Mouse (Mus musculus) liver, postnatal 0 days (tissue): ENCODE measurements at regions not wholly inside any gene's neighbourhood (a gene's known extent, or its start where the extent isn't known, plus 50 kb on each side); places are given as distances from the start of the nearest gene placed in this dataset.

Experiments used
- ATAC-seq: fragments of 200-750 bp; cut with Nextera tagmentation; 2 replicates; pipeline ENCODE4 v1.8.0; 2017; ENCODE audit warnings: mild to moderate bottlenecking, moderate library complexity
- DNase-seq: peaks from one replicate; pipeline ENCODE4 v3.0.0-alpha.2; 2016
- H3K27ac ChIP-seq: fragments of 300-500 bp; sonication (generic); 2 replicates; pipeline ENCODE4 v1.5.1; 2014; ENCODE audit warnings: antibody characterized with exemption, moderate library complexity, mild to moderate bottlenecking, low read depth
- H3K27me3 ChIP-seq: fragments of 300-500 bp; sonication (generic); 2 replicates; pipeline ENCODE4 v1.6.1; 2014; ENCODE audit warnings: low read length, control low read depth, mixed read lengths; ENCODE audit not compliant: insufficient read depth
- H3K36me3 ChIP-seq: fragments of 300-500 bp; sonication (generic); replicated peaks from 2 replicates; pipeline ENCODE4 v1.6.1; 2014; ENCODE audit warnings: mild to moderate bottlenecking, control low read depth, low read length, moderate library complexity, mixed read lengths; ENCODE audit not compliant: insufficient read depth
- H3K4me1 ChIP-seq: fragments of 300-500 bp; sonication (generic); 2 replicates; pipeline ENCODE4 v1.6.1; 2014; ENCODE audit warnings: antibody characterized with exemption, mild to moderate bottlenecking, control low read depth; ENCODE audit not compliant: insufficient read depth
- H3K4me2 ChIP-seq: fragments of 300-500 bp; sonication (generic); 2 replicates; pipeline ENCODE4 v1.6.1; 2014; ENCODE audit warnings: low read depth, mild to moderate bottlenecking, low read length, moderate library complexity, mixed read lengths
- H3K4me3 ChIP-seq: fragments of 300-500 bp; sonication (generic); 2 replicates; pipeline ENCODE4 v1.5.1; 2014; ENCODE audit warnings: low read depth, low read length
- H3K9ac ChIP-seq: fragments of 300-500 bp; sonication (generic); replicated peaks from 2 replicates; pipeline ENCODE4 v1.6.1; 2014; ENCODE audit warnings: mild to moderate bottlenecking, moderate library complexity
- H3K9me3 ChIP-seq: fragments of 300-500 bp; sonication (generic); 2 replicates; pipeline ENCODE4 v1.6.1; 2016; ENCODE audit warnings: mild to moderate bottlenecking, control low read depth, low read length, mixed read lengths
- CTCF ChIP-seq: sonication (generic); IDR thresholded peaks from 2 replicates; pipeline ENCODE4 v1.5.1; 2016; ENCODE audit warnings: antibody characterized with exemption, low read depth
- EP300 ChIP-seq: IDR thresholded peaks from 2 replicates; pipeline ENCODE4 v1.6.1; 2016; ENCODE audit warnings: antibody characterized with exemption, low read depth, mild to moderate bottlenecking
- WGBS: fragments of 180-500 bp; shearing (Covaris S2); extraction: QIAGEN DNeasy Blood & Tissue Kit; methylation state at CpG from one replicate; pipeline ENCODE4 v1.1.7; 2014; ENCODE audit not compliant: insufficient replicate concordance; 5-methylcytosine and 5-hydroxymethylcytosine counted together

DNA sequence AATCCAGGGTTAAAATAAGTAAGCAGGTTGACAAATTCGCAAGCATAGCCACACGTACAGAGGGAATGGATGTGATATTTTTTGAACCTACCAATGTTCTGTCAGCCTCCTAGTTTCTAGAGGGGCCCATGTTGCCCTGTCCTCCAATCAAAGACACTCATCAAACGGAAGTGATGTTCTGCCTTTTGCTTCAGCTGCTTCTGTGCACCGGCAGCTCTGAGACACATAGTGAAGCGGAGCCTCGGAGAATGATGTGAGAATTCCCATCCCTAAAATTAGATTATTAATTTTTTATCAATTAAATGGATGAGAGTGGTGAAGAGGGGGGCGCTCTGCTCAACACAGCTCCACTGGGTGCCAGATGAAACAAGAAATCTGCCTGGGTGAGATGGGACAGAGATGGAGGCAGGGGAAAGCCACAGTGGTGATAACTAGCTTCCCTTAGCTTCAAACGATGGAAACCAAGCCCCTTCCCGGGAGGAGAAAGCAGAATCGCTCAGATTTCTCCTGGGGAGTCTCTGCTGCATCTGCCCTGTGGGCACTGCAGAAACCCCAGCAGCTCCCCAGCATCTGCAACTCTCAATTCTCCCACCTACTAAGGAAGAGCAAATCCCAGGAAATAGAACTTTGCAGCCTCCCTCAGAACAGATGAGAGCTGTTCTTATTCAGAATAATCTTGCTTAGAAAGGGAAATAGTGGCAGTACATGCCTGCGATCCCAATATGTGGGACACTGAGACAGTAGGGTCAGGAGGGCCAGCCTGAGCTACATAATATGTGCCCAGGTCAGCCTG lies 391.7 kb upstream of the Clint1 start:
- 73% methylated on average over 11 of the region's 11 CpGs for WGBS

DNA sequence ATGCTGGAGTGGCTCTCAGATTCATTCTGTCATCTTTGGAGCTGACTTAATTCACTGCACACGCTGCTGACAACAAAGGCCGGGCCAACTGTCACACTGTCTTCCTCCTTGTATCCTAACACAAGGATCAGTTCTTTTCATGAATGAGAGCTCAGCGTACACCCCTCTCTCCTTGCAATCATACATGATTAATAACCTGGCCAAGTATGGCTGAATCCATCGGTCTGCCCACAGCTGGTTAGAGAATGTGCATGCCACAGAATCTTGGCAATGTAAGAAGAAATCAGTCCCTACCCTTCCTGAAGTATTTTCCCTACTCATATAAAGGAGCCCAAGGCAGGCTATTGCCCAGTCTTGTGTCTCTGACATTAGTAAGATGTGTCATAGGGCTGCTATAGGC lies 387.4 kb upstream of the Clint1 start:
- TF ChIP-seq CTCF (no peak), EP300 (no peak)
- Histone ChIP-seq H3K4me1 (no peaks in the 10 kb centered on the region), H3K4me2 (no peak overlapping the region), H3K9ac (no peak overlapping the region), H3K27ac (no peak overlapping the region), H3K9me3 (no peaks in the 10 kb centered on the region), H3K27me3 (no peaks in the 10 kb centered on the region), H3K4me3 (no peak overlapping the region), H3K36me3 (no peaks in the 10 kb centered on the region)
- DNase-seq (no peak), ATAC-seq (no peak)
- 75% methylated on average over 4 of the region's 4 CpGs for WGBS

More for the DNA sequence above, 391.7 kb upstream of the Clint1 start:
- TF ChIP-seq EP300, result no peak
- no peak for TF ChIP-seq CTCF
- Histone ChIP-seq H3K9ac (no peak overlapping the region), H3K27me3 (no peaks in the 10 kb centered on the region), H3K4me3 (no peak overlapping the region), H3K4me1 (no peaks in the 10 kb centered on the region), H3K36me3 (no peaks in the 10 kb centered on the region), H3K27ac (no peak overlapping the region), H3K9me3 (no peaks in the 10 kb centered on the region), H3K4me2 (no peak overlapping the region)
- DNase-seq, result no peak
- ATAC-seq, result no peak

DNA sequence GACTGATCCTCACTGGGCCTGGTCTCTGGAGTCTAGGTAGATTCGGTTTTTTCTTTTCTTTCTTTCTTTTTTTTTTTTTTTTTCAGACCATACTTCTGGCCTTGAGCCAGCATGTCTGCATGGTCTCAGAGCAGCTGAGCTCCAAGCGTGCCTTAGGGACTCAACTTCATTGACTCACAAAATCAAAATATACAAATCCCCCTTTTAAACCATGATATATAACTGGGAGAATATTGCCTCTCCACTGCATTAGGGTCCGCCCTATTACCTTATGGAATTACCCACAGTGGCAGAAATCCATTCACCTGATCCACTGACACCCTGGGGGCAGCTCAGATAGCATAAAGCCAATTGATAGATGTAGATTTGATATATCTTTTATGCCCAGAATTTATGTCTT lies 385.5 kb upstream of the Clint1 start:
- ATAC-seq (no peak), DNase-seq (no peak)
- H3K9me3 ChIP-seq, result no peaks in the 10 kb centered on the region
- H3K9ac ChIP-seq, result no peak overlapping the region
- H3K36me3 ChIP-seq, result no peaks in the 10 kb centered on the region
- H3K4me1 ChIP-seq, result no peaks in the 10 kb centered on the region
- H3K27me3 ChIP-seq, result no peaks in the 10 kb centered on the region
- H3K4me3 ChIP-seq, result no peak overlapping the region
- WGBS, result 64% methylated on average over 3 of the region's 3 CpGs
- TF ChIP-seq CTCF, result no peak
- TF ChIP-seq EP300, result no peak
- no peak overlapping the region for H3K4me2 ChIP-seq
- no peak overlapping the region for H3K27ac ChIP-seq

DNA sequence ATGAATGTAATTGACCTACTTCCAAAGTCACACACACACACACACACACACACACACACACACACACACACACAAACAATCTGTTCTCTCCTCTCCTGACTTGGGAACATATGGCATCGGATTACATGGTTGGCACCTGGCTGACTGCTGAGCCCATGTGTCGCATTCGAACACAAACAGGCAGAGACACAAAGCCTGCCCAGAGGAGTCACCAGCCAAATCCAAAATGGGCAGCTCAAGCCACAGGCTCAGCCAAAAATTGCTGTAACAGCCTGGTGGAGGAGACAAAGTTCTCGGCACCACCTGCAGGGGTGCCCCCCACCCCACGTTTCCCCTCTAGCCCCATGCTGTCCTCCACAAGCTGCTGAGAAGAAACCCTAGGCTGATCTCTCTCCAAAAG lies 379.7 kb upstream of the Clint1 start:
- no peak overlapping the region for H3K4me3 ChIP-seq
- ATAC-seq (no peak), DNase-seq (no peak)
- no peaks in the 10 kb centered on the region for H3K4me1 ChIP-seq
- 70% methylated on average over 5 of the region's 5 CpGs for WGBS
- no peaks in the 10 kb centered on the region for H3K9me3 ChIP-seq
- H3K36me3 ChIP-seq, result no peaks in the 10 kb centered on the region
- TF ChIP-seq EP300, result no peak
- no peak for TF ChIP-seq CTCF
- H3K4me2 ChIP-seq, result no peak overlapping the region
- H3K27ac ChIP-seq, result no peak overlapping the region
- H3K9ac ChIP-seq, result no peak overlapping the region
- H3K27me3 ChIP-seq, result no peaks in the 10 kb centered on the region

DNA sequence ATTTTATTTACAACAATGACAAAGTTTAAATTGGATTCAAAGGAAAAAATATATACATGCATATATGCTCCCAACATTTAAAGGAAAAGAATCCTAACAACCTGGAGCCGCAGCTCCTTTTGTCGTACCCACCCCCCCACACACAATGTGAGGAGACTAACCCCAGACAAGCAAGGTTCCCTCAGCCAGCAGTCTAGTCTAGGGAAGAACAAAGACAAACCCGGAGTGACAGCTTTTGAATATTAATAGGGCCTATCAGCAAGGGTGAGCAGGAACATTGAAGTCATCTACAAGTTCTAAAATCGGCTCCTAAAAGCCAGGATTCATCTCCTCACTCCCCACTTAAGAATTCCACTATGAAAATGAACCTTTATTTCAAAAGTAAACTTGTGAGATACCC lies 374.9 kb upstream of the Clint1 start:
- H3K4me1 ChIP-seq, result no peaks in the 10 kb centered on the region
- H3K4me3 ChIP-seq, result no peak overlapping the region
- H3K36me3 ChIP-seq, result no peaks in the 10 kb centered on the region
- no peaks in the 10 kb centered on the region for H3K27me3 ChIP-seq
- no peak overlapping the region for H3K4me2 ChIP-seq
- no peaks in the 10 kb centered on the region for H3K9me3 ChIP-seq
- H3K27ac ChIP-seq, result no peak overlapping the region
- no peak for DNase-seq
- WGBS, result 69% methylated on average over 4 of the region's 4 CpGs
- no peak for ATAC-seq
- H3K9ac ChIP-seq, result no peak overlapping the region
- no peak for TF ChIP-seq EP300
- TF ChIP-seq CTCF, result no peak

DNA sequence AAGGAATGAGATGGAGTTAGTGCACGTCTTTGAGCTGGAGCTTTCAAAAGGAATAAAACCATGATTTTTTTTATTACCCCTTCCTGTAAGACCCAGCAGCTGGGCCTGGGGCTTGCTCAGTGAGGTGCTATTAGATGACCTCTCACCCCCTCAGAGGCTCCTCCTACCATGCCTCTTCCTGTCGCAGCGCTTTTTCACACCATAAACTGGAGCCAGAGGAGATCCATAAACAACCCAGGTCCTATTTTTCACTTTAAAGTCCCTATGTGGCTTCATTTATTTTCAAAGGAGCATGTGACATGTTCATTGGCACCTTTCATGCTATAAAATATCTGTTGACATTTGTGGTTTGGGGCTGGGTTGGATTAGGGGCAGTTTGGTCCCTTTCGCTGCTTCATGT lies 365.9 kb upstream of the Clint1 start:
- Histone ChIP-seq H3K27me3 (no peaks in the 10 kb centered on the region), H3K36me3 (no peaks in the 10 kb centered on the region), H3K4me2 (no peak overlapping the region), H3K9me3 (no peaks in the 10 kb centered on the region), H3K4me3 (no peak overlapping the region), H3K9ac (no peak overlapping the region), H3K4me1 (no peaks in the 10 kb centered on the region), H3K27ac (no peak overlapping the region)
- no peak for DNase-seq
- WGBS, result 69% methylated on average over 4 of the region's 4 CpGs
- TF ChIP-seq CTCF (no peak), EP300 (no peak)
- ATAC-seq, result no peak
